Mouse (Mus musculus): ENCODE results near the gene 1110008P14Rik. TPM values are rescaled to one million over a fixed set of nuclear protein-coding genes. Genes with fewer than 3 reads are reported as not detected.

Gene 1110008P14Rik
- polyA plus RNA-seq, 1 experiment from 2014 or later, result 51.6 TPM

DNA sequence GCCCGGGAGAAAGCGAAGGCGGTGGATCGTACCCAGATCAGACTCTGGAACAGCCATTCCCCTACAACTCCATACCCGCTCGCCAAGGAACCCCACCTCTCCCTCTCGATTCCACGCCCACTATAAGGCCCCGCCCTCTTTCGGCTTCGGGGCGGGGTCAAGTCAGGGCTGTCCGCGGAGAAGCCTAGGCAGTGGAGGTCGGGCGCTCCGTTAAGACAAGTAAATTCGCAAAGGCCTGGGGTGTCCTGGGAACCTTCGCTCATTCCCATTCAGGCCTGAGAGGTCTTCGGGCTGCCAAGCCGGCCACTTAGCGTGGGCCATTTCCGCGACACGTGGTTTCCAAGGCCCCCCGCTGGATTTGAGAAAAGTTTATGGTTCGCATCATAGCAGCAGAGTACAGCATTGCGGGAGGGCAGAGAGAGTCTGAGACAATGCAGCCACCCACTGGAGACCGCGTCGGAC, 13.8 kb upstream of the 1110008P14Rik start, which contains the start of gene Ptges2:
Ptges2 (plus strand) TSS at position 413 of the 462 bp plus-strand sequence.
- ATAC-seq (ENCODE audit: low FRiP score, low TSS enrichment), result peak; percentile 89
- peaks cover 14% of the 10 kb centered on the region for H3K4me1 ChIP-seq (ENCODE audit: insufficient read depth, low read length)

GRCm38 (mm10) chr2:32394973-32395372, 13.2 kb upstream of the 1110008P14Rik start:
- Histone ChIP-seq H3K9ac (replicated peaks; ENCODE audit: low read length) (peak overlapping the region; percentile 83), H3K4me3 (ENCODE audit: low read length) (peak overlapping the region; percentile 95), H3K4me2 (replicated peaks; ENCODE audit: low read depth, low read length) (peak overlapping the region; percentile 80), H3K36me3 (ENCODE audit: insufficient read depth, low read length) (peaks cover 4% of the 10 kb centered on the region; the same call in 1 of the 2 replicates), H3K4me1 (ENCODE audit: insufficient read depth, low read length) (peaks cover 14% of the 10 kb centered on the region), H3K9me3 (ENCODE audit: low read length) (no peaks in the 10 kb centered on the region; the same call in 1 of the 2 replicates), H3K27me3 (ENCODE audit: insufficient read depth, low read length) (no peaks in the 10 kb centered on the region), H3K27ac (ENCODE audit: low read length) (peak overlapping the region; percentile 90)
- ATAC-seq (ENCODE audit: low FRiP score, low TSS enrichment), result no peak
- 5% methylated on average over 8 of the region's 8 CpGs for WGBS

More for the DNA sequence above, 13.8 kb upstream of the 1110008P14Rik start, which contains the start of gene Ptges2:
- Histone ChIP-seq H3K27me3 (ENCODE audit: insufficient read depth, low read length) (no peaks in the 10 kb centered on the region), H3K4me2 (replicated peaks; ENCODE audit: low read depth, low read length) (peak within 1 kb of the TSS; percentile 80), H3K9ac (replicated peaks; ENCODE audit: low read length) (peak within 1 kb of the TSS; percentile 83), H3K27ac (ENCODE audit: low read length) (peak within 1 kb of the TSS; percentile 90), H3K4me3 (ENCODE audit: low read length) (peak within 1 kb of the TSS; percentile 95), H3K9me3 (ENCODE audit: low read length) (no peaks in the 10 kb centered on the region; the same call in 1 of the 2 replicates), H3K36me3 (ENCODE audit: insufficient read depth, low read length) (peaks cover 7% of the 10 kb centered on the region; the same call in 1 of the 2 replicates)
- WGBS, result 0% methylated on average over 31 of the region's 31 CpGs

GRCm38 (mm10) chr2:32392063-32392462, 10.3 kb upstream of the 1110008P14Rik start:
- Histone ChIP-seq H3K9ac (replicated peaks; ENCODE audit: low read length) (no peak overlapping the region), H3K9me3 (ENCODE audit: low read length) (no peaks in the 10 kb centered on the region; the same call in 1 of the 2 replicates), H3K36me3 (ENCODE audit: insufficient read depth, low read length) (no peaks in the 10 kb centered on the region), H3K27ac (ENCODE audit: low read length) (no peak overlapping the region; the same call in 1 of the 2 replicates), H3K4me2 (replicated peaks; ENCODE audit: low read depth, low read length) (no peak overlapping the region), H3K27me3 (ENCODE audit: insufficient read depth, low read length) (no peaks in the 10 kb centered on the region), H3K4me3 (ENCODE audit: low read length) (no peak overlapping the region), H3K4me1 (ENCODE audit: insufficient read depth, low read length) (peaks cover 7% of the 10 kb centered on the region)
- ATAC-seq (ENCODE audit: low FRiP score, low TSS enrichment), result no peak
- 84% methylated on average over 5 of the region's 5 CpGs for WGBS

GRCm38 (mm10) chr2:32390871-32391270, 9.1 kb upstream of the 1110008P14Rik start:
- H3K36me3 ChIP-seq (ENCODE audit: insufficient read depth, low read length), result no peaks in the 10 kb centered on the region
- no peak overlapping the region for H3K4me3 ChIP-seq (ENCODE audit: low read length)
- WGBS, result 66% methylated on average over 8 of the region's 8 CpGs
- no peak overlapping the region for H3K4me2 ChIP-seq (replicated peaks; ENCODE audit: low read depth, low read length)
- ATAC-seq (ENCODE audit: low FRiP score, low TSS enrichment), result no peak
- no peak overlapping the region for H3K9ac ChIP-seq (replicated peaks; ENCODE audit: low read length)
- no peak overlapping the region for H3K27ac ChIP-seq (ENCODE audit: low read length)
- no peaks in the 10 kb centered on the region; the same call in 1 of the 2 replicates for H3K9me3 ChIP-seq (ENCODE audit: low read length)
- 0 out of 2 replicates have a peak, but pooled peaks cover 3% of the 10 kb centered on the region for H3K4me1 ChIP-seq (ENCODE audit: insufficient read depth, low read length)
- H3K27me3 ChIP-seq (ENCODE audit: insufficient read depth, low read length), result no peaks in the 10 kb centered on the region

DNA sequence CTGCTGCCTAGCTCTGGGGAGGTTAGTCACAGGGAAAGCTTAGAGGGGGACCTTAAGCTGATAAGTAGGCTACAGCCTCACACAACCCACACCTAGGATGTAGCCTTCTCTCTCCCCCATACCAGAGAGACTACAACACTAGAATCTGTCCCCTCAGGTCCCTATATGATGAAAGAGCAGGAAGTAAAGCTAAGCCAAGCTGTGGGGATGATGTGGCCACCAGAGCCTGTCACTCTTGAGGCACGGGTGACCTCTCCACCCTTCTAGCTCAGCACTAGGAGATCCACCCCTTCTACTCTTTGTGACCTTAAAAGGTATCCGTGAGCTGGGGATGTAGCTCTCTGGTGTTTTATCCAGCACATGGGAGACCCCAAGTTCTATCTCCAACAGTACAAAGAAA, 7.4 kb upstream of the 1110008P14Rik start:
- H3K4me2 ChIP-seq (replicated peaks; ENCODE audit: low read depth, low read length), result no peak overlapping the region
- ATAC-seq (ENCODE audit: low FRiP score, low TSS enrichment), result no peak
- H3K27ac ChIP-seq (ENCODE audit: low read length), result no peak overlapping the region
- H3K27me3 ChIP-seq (ENCODE audit: insufficient read depth, low read length), result no peaks in the 10 kb centered on the region
- WGBS, result 46% methylated on average over 2 of the region's 2 CpGs
- no peaks in the 10 kb centered on the region; the same call in 1 of the 2 replicates for H3K9me3 ChIP-seq (ENCODE audit: low read length)
- no peaks in the 10 kb centered on the region for H3K36me3 ChIP-seq (ENCODE audit: insufficient read depth, low read length)
- no peak overlapping the region for H3K4me3 ChIP-seq (ENCODE audit: low read length)
- H3K9ac ChIP-seq (replicated peaks; ENCODE audit: low read length), result no peak overlapping the region
- H3K4me1 ChIP-seq (ENCODE audit: insufficient read depth, low read length), result no peaks in the 10 kb centered on the region

- Histone ChIP-seq H3K27me3 (ENCODE audit: insufficient read depth, low read length) (no peaks in the 10 kb centered on the region), H3K4me2 (replicated peaks; ENCODE audit: low read depth, low read length) (no peak within 1 kb of the TSS), H3K27ac (ENCODE audit: low read length) (no peak within 1 kb of the TSS), H3K4me3 (ENCODE audit: low read length) (no peak within 1 kb of the TSS), H3K4me1 (ENCODE audit: insufficient read depth, low read length) (no peaks in the 10 kb centered on the region), H3K36me3 (ENCODE audit: insufficient read depth, low read length) (no peaks in the 10 kb centered on the region), H3K9me3 (ENCODE audit: low read length) (no peaks in the 10 kb centered on the region), H3K9ac (replicated peaks; ENCODE audit: low read length) (no peak within 1 kb of the TSS; the same call in 1 of the 2 replicates)
- ATAC-seq (ENCODE audit: low FRiP score, low TSS enrichment), result no peak
- WGBS, result 63% methylated on average over 5 of the region's 5 CpGs
Measured at GRCm38 (mm10) chr2:32387706-32388490, 6.2 kb upstream of the 1110008P14Rik start, which contains the start of gene Lcn2. Lcn2 (minus strand) TSS chr2:32388252.

GRCm38 (mm10) chr2:32382689-32383088, 951 bp upstream of the 1110008P14Rik start:
- H3K9ac ChIP-seq (replicated peaks; ENCODE audit: low read length), result no peak overlapping the region
- H3K9me3 ChIP-seq (ENCODE audit: low read length), result no peaks in the 10 kb centered on the region
- no peak for ATAC-seq (ENCODE audit: low FRiP score, low TSS enrichment)
- H3K36me3 ChIP-seq (ENCODE audit: insufficient read depth, low read length), result peaks cover 20% of the 10 kb centered on the region
- 93% methylated on average over 2 of the region's 2 CpGs for WGBS
- no peaks in the 10 kb centered on the region for H3K27me3 ChIP-seq (ENCODE audit: insufficient read depth, low read length)
- H3K27ac ChIP-seq (ENCODE audit: low read length), result no peak overlapping the region
- peaks cover 6% of the 10 kb centered on the region for H3K4me1 ChIP-seq (ENCODE audit: insufficient read depth, low read length)
- no peak overlapping the region for H3K4me3 ChIP-seq (ENCODE audit: low read length)
- H3K4me2 ChIP-seq (replicated peaks; ENCODE audit: low read depth, low read length), result 0 out of 2 replicates have a peak overlapping the region, but pooled peaks have one; percentile 97

DNA sequence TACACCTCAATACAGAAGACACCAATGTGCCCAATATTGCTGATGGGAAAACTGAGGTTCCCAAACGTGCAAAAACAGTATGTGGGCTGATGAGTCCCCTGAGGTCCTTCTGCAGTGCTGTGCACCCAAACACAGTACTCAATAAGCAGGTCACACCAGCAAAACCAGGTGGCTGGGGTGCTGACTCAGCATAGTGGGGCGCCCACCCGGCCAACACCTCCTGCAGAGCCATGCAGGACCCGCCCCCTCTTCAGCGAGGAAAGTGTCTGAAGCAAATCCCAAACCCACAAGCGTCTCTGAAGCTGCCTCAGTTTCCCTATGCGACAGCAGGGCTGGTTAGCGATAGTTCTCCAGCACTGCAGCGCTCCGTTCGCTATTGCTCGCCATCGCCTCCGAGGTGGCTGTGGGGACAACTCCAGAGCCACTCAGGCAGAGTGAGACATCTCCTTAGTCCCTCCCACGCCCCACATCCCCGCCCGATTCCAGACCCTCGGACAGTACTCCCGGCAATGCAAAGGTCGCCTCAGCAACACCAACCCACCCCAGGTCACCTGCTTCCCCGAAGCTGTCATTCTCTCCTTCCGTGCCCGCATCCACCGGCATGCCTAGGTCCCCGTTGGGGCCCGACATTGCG, 480 bp downstream of the 1110008P14Rik start:
- Histone ChIP-seq H3K4me2 (replicated peaks; ENCODE audit: low read depth, low read length) (peak overlapping the region; percentile 97), H3K36me3 (ENCODE audit: insufficient read depth, low read length) (peaks cover 33% of the 10 kb centered on the region), H3K4me3 (ENCODE audit: low read length) (peak overlapping the region; percentile 74), H3K9ac (replicated peaks; ENCODE audit: low read length) (peak overlapping the region; percentile 63), H3K4me1 (ENCODE audit: insufficient read depth, low read length) (peaks cover 6% of the 10 kb centered on the region), H3K27ac (ENCODE audit: low read length) (peak overlapping the region; percentile 54; the same call in 1 of the 2 replicates), H3K27me3 (ENCODE audit: insufficient read depth, low read length) (no peaks in the 10 kb centered on the region), H3K9me3 (ENCODE audit: low read length) (no peaks in the 10 kb centered on the region)
- WGBS, result 2% methylated on average over 27 of the region's 27 CpGs
- peak; percentile 69 for ATAC-seq (ENCODE audit: low FRiP score, low TSS enrichment)

DNA sequence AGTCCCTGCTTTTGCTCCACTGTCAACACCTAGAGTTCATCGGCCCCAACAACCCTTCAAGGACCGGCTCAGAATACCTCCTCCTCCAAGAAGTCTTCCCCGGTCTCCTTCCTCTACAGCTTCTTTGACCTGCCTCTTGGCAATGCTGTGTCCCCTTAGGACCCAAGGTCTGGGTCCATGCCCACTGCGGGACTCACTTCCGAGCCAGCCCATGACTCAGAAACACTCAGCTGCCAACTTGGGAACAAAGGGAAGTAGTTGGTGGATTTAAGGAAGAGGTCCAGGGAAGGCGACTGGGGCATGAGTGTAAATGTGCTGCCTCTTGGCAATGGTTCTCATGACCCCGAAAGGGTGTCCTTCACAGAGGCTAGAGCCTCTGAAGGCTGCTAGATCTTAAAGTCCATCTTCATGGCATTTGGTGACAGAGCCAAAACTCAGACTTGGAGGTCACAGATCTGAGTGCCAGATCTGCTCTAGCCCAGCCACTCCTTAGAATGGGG, 1.7 kb downstream of the 1110008P14Rik start:
- H3K27me3 ChIP-seq (ENCODE audit: insufficient read depth, low read length), result no peaks in the 10 kb centered on the region
- peaks cover 45% of the 10 kb centered on the region for H3K36me3 ChIP-seq (ENCODE audit: insufficient read depth, low read length)
- H3K27ac ChIP-seq (ENCODE audit: low read length), result no peak overlapping the region
- no peak overlapping the region for H3K9ac ChIP-seq (replicated peaks; ENCODE audit: low read length)
- H3K4me3 ChIP-seq (ENCODE audit: low read length), result no peak overlapping the region
- ATAC-seq (ENCODE audit: low FRiP score, low TSS enrichment), result no peak
- no peaks in the 10 kb centered on the region for H3K9me3 ChIP-seq (ENCODE audit: low read length)
- H3K4me1 ChIP-seq (ENCODE audit: insufficient read depth, low read length), result peaks cover 6% of the 10 kb centered on the region
- 93% methylated on average over 7 of the region's 7 CpGs for WGBS
- no peak overlapping the region for H3K4me2 ChIP-seq (replicated peaks; ENCODE audit: low read depth, low read length)

All from kidney, embryonic 16.5 days (tissue).